Mouse (Mus musculus): Measurements from ENCODE around the gene Them7.

DNA sequence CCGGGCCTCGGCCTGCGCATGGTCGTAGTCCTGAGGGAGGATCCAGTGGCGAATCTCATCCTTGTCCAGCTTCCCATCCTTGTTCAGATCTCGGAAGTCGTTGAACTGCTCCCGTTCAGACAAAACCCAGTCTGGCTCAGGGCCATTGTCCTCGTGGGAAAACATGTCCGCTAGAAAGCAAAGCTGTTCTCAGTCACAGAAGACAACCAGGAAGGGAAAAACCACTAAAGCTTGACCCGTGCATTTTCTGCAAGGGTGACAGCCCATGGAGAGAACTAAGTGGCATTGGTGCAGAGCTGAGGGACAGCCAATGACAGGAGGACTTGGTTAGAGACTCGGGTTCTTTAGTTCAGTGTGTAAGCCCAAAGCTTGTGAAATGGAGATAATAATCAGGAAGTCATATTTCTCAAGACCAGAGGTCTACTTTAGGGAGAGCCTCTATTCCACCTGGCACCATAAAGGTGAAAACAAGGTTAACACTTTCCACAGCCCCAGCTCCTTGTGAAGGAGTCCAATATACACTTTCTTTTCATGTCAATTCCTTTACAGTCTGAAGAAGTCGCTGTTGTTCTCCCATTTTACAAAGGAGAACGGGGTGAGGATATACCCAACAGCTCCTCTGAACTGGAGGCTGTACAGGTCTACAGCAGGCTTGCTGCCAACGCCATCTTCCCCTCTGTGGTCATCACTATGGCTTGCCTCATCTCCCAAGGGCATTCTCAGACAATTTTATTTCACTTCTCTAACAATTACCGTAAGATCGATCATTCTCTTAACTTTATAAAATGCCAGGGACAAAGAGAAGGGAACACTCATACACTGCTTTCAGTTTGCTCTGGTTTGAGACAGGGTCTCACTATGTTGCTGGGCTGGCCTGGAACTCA, 165.1 kb downstream of the Them7 start:
- TF ChIP-seq CTCF (IDR thresholded peaks at IDR 0.05; ENCODE audit: insufficient read depth, low read depth, low read length) (no peak), POLR2A (IDR thresholded peaks at IDR 0.05; ENCODE audit: insufficient read depth, low read depth, low read length) (no peak)

Measured in olfactory bulb, adult 2 months (tissue).